Mouse (Mus musculus): Measurements from ENCODE around the gene Eps8.

DNA sequence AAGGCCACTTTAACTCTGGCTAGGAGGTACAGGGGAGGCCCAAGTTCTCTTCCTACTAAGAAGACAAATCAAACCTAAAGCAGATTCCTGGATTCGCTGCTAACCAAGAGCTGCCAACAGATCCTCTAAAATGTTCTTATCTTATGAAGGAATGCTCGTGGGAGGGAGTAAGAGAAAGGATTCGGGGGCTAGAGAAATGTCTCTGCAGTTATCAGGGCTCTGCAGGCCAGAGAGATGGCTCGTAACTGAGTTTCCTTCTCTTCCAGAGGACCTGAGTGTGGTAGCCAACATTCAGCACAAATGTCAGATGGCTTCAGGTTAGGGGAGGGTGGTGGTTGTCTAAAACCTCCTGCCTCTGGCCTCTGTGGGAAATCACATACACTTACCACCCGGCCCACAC, 106.1 kb downstream of the Eps8 start:
- TF ChIP-seq CTCF (IDR thresholded peaks at IDR 0.05; ENCODE audit: extremely low read depth, insufficient read depth, insufficient read length, insufficient replicate concordance) (no peak), POLR2A (IDR thresholded peaks at IDR 0.05; ENCODE audit: low read depth, low read length) (no peak)
